Mouse (Mus musculus) thymus, postnatal 36 days (tissue): Measurements from ENCODE around the gene Sod1.

Source experiments
- DNase-seq, 2 experiments: peaks; one replicate each; pipeline ENCODE4 v3.0.0; 2022; ENCODE audit warnings: mixed read lengths in 2 of 2

Sod1 gene

GRCm38 (mm10) chr16:90220026-90220891 lies at the start of gene Sod1:
Gene Sod1, plus strand, starts transcription at chr16:90220754.
- DNase-seq: peak; percentile 98 to 99

- no peak for DNase-seq
These were observed 49.1 kb upstream of the Sod1 start for GRCm38 (mm10) chr16:90171416-90171815.

GRCm38 (mm10) chr16:90176472-90176871 lies 44.1 kb upstream of the Sod1 start:
- DNase-seq: no peak

GRCm38 (mm10) chr16:90177425-90177824 lies 43.1 kb upstream of the Sod1 start:
- DNase-seq: no peak

GRCm38 (mm10) chr16:90178404-90178803 lies 42.1 kb upstream of the Sod1 start:
- DNase-seq: no peak

- no peak for DNase-seq
These were observed 40.7 kb upstream of the Sod1 start for GRCm38 (mm10) chr16:90179892-90180291.

- DNase-seq: no peak
These were observed 39.6 kb upstream of the Sod1 start for GRCm38 (mm10) chr16:90180975-90181374.

- no peak for DNase-seq
These were observed 38.9 kb upstream of the Sod1 start for GRCm38 (mm10) chr16:90181673-90182072.

- no peak for DNase-seq
These were observed 36.4 kb upstream of the Sod1 start for GRCm38 (mm10) chr16:90184135-90184534.

- DNase-seq: peak; percentile 68 to 72
These were observed 34.5 kb upstream of the Sod1 start for GRCm38 (mm10) chr16:90185928-90186588.

GRCm38 (mm10) chr16:90187453-90187852 lies 33.1 kb upstream of the Sod1 start:
- DNase-seq: peak; percentile 13 to 17

- DNase-seq: no peak
These were observed 29.3 kb upstream of the Sod1 start for GRCm38 (mm10) chr16:90191289-90191688.

- DNase-seq: no peak
These were observed 26.8 kb upstream of the Sod1 start for GRCm38 (mm10) chr16:90193719-90194118.

GRCm38 (mm10) chr16:90196688-90197240 lies 23.8 kb upstream of the Sod1 start:
- no peak for DNase-seq

- DNase-seq: peak; percentile 77 to 80
These were observed 23.1 kb upstream of the Sod1 start for GRCm38 (mm10) chr16:90197337-90197973.

- no peak for DNase-seq
These were observed 21.9 kb upstream of the Sod1 start for GRCm38 (mm10) chr16:90198626-90199025.

- no peak for DNase-seq
These were observed 21.4 kb upstream of the Sod1 start for GRCm38 (mm10) chr16:90199174-90199573.

GRCm38 (mm10) chr16:90202140-90202539 lies 18.4 kb upstream of the Sod1 start:
- DNase-seq: no peak

- DNase-seq: no peak
These were observed 17.2 kb upstream of the Sod1 start for GRCm38 (mm10) chr16:90203226-90203962.

- no peak for DNase-seq
These were observed 15.7 kb upstream of the Sod1 start for GRCm38 (mm10) chr16:90204868-90205267.

GRCm38 (mm10) chr16:90208996-90209395 lies 11.6 kb upstream of the Sod1 start:
- DNase-seq: no peak

GRCm38 (mm10) chr16:90210717-90211116 lies 9.8 kb upstream of the Sod1 start:
- DNase-seq: no peak

- DNase-seq: no peak
These were observed 8.8 kb upstream of the Sod1 start for GRCm38 (mm10) chr16:90211767-90212166.
